Mouse (Mus musculus) megakaryocyte, adult 5-6 weeks (primary cell): ENCODE results near the gene Dstyk. TPM values are rescaled to one million over a fixed set of nuclear protein-coding genes. Genes with fewer than 3 reads are reported as not detected.

ENCODE experiments used
- ATAC-seq: 2 replicates; pipeline ENCODE4 v1.8.0; 2016; ENCODE audit warnings: mild to moderate bottlenecking, inconsistent platforms; ENCODE audit not compliant: poor library complexity, severe bottlenecking
- total RNA-seq, 2 experiments: library from RNA; stranded (forward) in 1 of 2; stranded (reverse) in 1 of 2; fragments of 153-499, 151-499 nt in 1 of 2; fragments of 221-1000, 200-1000 nt in 1 of 2; gene quantifications; 2 replicates each; pipeline versions ENCODE4 v1.2.3 to v1.2.4; 2015 to 2017

Dstyk gene
- total RNA-seq, 2 experiments from 2014 or later, result 17.2 to 36.6 TPM

DNA sequence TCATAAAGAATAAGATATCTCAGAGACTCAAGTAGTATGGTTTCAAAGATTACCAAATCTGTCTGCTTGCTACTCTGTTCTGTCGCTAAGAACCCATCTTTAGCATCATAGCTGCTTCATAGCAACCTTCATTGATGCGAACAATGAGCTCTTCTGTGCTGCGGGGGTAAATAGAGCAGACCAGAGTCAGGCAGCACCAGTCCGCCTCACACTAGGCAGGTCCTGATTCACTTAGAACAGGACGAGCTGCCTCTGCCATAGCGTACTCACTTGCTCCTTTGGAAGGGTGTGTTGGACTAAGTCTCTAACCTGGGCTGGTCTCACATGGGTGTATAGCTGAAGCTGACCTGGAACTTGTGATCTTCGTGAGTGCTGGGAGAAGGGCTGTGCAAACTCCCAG, 88.7 kb downstream of the Dstyk start, which contains the start of gene Tmem81:
Gene Tmem81, plus strand, starts transcription at position 173 of the 400 bp plus-strand sequence.
- ATAC-seq, result no peak

DNA sequence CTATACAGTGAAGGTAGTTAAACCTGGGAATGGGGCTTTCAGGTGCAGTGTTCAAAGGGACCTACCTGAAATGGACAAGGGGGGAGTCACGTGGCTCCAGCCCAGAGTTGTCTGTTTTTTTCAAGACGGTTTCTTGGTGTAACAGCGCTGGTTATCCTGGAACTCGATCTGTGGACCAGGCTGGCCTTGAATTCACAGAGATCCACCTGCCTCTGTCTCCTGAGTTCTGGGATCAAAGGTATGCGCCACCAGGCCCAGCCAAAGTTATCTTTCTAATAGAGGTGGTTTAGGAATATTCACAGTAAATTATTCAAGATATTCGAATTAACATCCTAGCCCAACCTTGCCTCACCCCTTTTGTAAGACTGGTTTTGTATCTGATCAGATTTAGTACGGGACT, 89.3 kb downstream of the Dstyk start:
- ATAC-seq, result no peak

DNA sequence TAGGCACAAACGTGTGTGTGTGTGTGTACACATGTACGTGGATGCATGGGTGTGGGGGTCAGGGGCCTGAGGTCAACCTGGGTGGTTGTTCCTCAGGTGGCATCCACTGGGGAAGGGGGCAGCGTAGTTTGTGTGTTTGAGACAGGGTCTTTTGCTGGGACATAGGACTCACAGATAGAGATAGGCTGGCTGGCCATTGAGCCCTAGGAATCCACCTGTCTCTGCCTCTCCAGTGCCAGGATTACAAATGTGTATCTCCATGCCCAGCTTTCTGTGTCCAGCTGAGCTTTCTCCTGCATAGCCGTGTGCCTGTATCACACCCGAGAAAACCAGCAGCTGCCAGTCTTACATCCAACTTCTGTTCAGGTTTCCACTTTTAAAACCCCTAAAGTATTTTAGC, 92.4 kb downstream of the Dstyk start:
- ATAC-seq, result no peak

DNA sequence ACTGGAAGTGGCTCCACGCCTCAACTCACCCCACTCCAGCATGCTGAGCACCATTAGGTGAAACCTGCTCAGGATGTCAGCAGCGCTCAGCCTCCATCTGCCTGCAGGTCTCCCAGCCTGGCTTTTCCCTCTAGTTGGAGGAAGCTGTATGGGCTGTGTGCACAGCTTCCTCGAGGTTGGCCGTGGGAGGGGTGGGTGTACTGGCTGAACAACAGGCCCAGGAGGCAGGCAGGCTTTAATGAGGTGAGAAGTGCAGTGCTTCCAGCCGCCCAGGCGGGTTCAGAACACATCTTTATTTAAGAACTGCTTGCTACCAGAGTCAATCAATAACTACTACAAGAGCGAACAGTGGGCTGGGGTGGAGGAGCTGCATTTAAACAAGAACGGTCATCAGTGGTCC, 94.2 kb downstream of the Dstyk start:
- no peak for ATAC-seq

DNA sequence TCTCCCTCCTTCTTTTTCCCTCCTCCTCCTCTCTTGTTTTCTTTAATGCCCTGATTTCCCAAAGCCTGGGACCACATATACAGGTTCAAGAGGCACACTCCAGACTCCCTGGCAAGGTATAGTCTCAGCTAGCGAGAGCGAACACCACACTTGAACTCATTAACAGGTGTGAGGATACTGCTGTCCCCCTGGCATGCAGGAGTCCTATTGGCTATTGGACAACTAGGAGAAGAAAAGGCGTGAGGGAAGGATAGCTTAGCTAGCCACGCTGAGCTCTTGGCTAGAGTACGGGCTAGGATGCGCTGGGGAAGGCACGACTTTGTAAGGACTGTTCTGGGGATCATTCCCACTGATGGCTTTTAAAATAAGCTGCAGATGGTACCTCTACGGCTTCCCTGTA, 94.8 kb downstream of the Dstyk start:
- ATAC-seq, result no peak

DNA sequence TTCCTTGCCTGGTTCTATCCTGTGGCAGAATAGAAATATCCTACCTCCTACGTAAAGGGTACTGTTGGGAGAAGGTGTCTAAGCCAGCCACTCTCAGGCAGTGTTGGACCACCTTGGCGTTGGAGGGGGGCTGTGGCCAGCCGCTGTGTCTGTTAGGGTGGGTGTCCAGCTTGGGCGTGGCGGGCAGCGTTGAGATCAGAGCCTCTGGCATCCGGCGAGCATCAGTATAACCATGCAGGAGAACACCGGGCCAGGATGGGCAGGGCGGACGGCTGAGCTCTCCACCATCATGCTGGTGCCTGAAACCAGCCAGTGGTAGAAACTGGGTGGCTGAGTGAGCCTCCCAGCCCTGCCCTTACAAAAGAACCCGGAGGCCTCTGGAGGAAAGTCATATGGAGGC, 98.0 kb downstream of the Dstyk start:
- ATAC-seq, result no peak

Other genes with a start within 250 kb of the Dstyk start
- gene Lemd1, start 226.1 kb upstream of the Dstyk start, total RNA-seq (2015), result not detected in 2 replicates
- gene Lemd1, start 226.1 kb upstream of the Dstyk start, total RNA-seq (2017), result not detected in 2 replicates
- not detected in 2 replicates for gene AC124108.1, start 226.1 kb upstream of the Dstyk start, total RNA-seq (2015)
- not detected in 2 replicates for gene AC124108.1, start 226.1 kb upstream of the Dstyk start, total RNA-seq (2017)
- not detected in 2 replicates for gene Gm10188, start 187.8 kb upstream of the Dstyk start, total RNA-seq (2015)
- not detected in 2 replicates for gene Gm10188, start 187.8 kb upstream of the Dstyk start, total RNA-seq (2017)
- gene Klhdc8a, start 118.9 kb upstream of the Dstyk start, total RNA-seq (2015), result not detected in 2 replicates
- gene Klhdc8a, start 118.9 kb upstream of the Dstyk start, total RNA-seq (2017), result not detected in 2 replicates
- gene Nuak2, start 101.4 kb upstream of the Dstyk start, total RNA-seq (2015), result 23.9 and 24.2 TPM in 2 replicates
- 14.3 and 16.7 TPM in 2 replicates for gene Nuak2, start 101.4 kb upstream of the Dstyk start, total RNA-seq (2017)
- 4.9 and 6.9 TPM in 2 replicates for gene Tmcc2, start 26.3 kb upstream of the Dstyk start, total RNA-seq (2015)
- 5.3 and 7.8 TPM in 2 replicates for gene Tmcc2, start 26.3 kb upstream of the Dstyk start, total RNA-seq (2017)
- gene Rbbp5, start 59.8 kb downstream of the Dstyk start, total RNA-seq (2015), result 47.9 and 53.9 TPM in 2 replicates
- 63.0 and 72.4 TPM in 2 replicates for gene Rbbp5, start 59.8 kb downstream of the Dstyk start, total RNA-seq (2017)
- gene Tmem81, start 88.7 kb downstream of the Dstyk start, total RNA-seq (2015), result 4.9 and 5.4 TPM in 2 replicates
- gene Tmem81, start 88.7 kb downstream of the Dstyk start, total RNA-seq (2017), result 4.8 and 5.9 TPM in 2 replicates
- not detected in 2 replicates for gene Cntn2, start 125.7 kb downstream of the Dstyk start, total RNA-seq (2015)
- not detected in 2 replicates for gene Cntn2, start 125.7 kb downstream of the Dstyk start, total RNA-seq (2017)